Mouse (Mus musculus): Measurements from ENCODE around the gene Ciart. TPM values are rescaled to one million over a fixed set of nuclear protein-coding genes. Genes with fewer than 3 reads are reported as not detected.
"Not testable (repeated sequence)": the region's sequence is repeated elsewhere in the genome, so short reads cannot be mapped to it uniquely, and the experiment has no call there.

Ciart gene
- polyA plus RNA-seq, 1 experiment from 2014 or later, result 3.8 TPM

DNA sequence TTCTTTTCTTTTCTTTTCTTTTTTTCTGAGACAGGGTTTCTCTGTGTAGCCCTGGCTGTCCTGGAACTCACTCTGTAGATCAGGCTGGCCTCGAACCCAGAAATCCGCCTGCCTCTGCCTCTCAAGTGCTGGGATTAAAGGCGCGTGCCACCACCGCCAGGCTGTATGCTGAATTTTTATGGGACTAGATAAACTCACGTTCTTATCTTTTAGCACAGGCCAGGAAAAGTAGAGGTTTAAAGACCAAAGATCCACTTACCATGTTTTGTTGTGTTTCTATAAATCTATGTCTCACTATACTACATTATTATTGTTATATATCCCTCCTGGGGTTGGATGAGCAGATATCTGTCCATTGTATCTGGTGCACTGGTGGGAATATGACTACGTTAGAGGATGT lies 41.4 kb upstream of the Ciart start:
- H3K36me3 ChIP-seq (ENCODE audit: control insufficient read depth, insufficient read depth); ATAC-seq (replicated peaks; ENCODE audit: extremely low read depth, insufficient read depth, low FRiP score); H3K27me3 ChIP-seq (ENCODE audit: control insufficient read depth, insufficient read depth, low read length); H3K9ac ChIP-seq (ENCODE audit: low read length); H3K4me1 ChIP-seq (ENCODE audit: control insufficient read depth, insufficient read depth, low read length); H3K4me3 ChIP-seq (ENCODE audit: low read length); H3K9me3 ChIP-seq (replicated peaks; ENCODE audit: control insufficient read depth, low read length); H3K4me2 ChIP-seq (ENCODE audit: low read depth, low read length): not testable (repeated sequence)
- WGBS, result 86% methylated on average over 7 of the region's 7 CpGs
- peak overlapping the region; percentile 14; the same call in 1 of the 2 replicates for H3K27ac ChIP-seq (ENCODE audit: low read length)

DNA sequence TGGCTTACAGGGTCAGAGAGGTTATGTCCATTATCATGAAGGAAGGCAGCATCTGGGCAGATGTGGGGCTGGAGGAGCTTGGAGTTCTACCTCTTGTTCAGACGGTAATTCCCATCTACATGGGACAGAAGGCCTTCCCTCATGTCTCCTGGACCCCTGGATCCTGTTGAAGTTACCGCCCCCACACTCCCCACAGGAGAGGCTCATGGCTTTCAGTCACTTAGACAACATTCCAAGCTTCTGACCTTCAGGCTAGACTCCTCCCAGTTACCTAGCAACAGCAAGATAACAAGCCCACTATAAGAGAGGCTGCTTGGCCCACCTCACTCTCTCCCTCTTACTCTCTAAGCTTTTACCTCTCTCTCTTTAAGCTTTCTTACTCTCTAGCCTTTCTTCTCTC lies 38.5 kb upstream of the Ciart start:
- ATAC-seq (replicated peaks; ENCODE audit: extremely low read depth, insufficient read depth, low FRiP score); H3K4me1 ChIP-seq (ENCODE audit: control insufficient read depth, insufficient read depth, low read length); H3K9me3 ChIP-seq (replicated peaks; ENCODE audit: control insufficient read depth, low read length); H3K27me3 ChIP-seq (ENCODE audit: control insufficient read depth, insufficient read depth, low read length); H3K9ac ChIP-seq (ENCODE audit: low read length); H3K4me3 ChIP-seq (ENCODE audit: low read length); H3K4me2 ChIP-seq (ENCODE audit: low read depth, low read length); H3K27ac ChIP-seq (ENCODE audit: low read length); H3K36me3 ChIP-seq (ENCODE audit: control insufficient read depth, insufficient read depth): not testable (repeated sequence)
- 49% methylated on average over 2 of the region's 2 CpGs for WGBS

DNA sequence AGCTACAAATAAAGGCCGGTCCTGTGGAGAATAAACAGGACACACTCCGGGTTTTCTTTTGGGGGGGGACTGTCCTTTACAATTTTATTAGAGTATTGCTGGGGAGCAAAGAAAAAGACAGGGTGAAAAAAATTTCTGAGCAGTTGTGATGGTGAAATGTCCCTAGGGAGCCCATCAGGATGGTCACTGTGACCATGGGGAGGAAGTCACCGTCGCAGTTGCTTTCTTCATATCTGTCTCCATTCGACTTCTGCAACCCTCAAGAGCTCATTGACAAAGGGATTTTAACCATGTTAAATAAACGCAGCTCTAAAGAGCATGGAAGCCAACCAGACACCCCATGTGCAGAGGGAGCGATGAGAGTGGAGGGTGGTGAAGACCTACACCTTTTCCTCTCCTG lies 34.7 kb upstream of the Ciart start:
- Histone ChIP-seq H3K4me2 (ENCODE audit: low read depth, low read length) (no peak overlapping the region), H3K27ac (ENCODE audit: low read length) (no peak overlapping the region), H3K9me3 (replicated peaks; ENCODE audit: control insufficient read depth, low read length) (no peaks in the 10 kb centered on the region), H3K9ac (ENCODE audit: low read length) (no peak overlapping the region), H3K36me3 (ENCODE audit: control insufficient read depth, insufficient read depth) (no peaks in the 10 kb centered on the region), H3K4me1 (ENCODE audit: control insufficient read depth, insufficient read depth, low read length) (no peaks in the 10 kb centered on the region), H3K4me3 (ENCODE audit: low read length) (no peak overlapping the region), H3K27me3 (ENCODE audit: control insufficient read depth, insufficient read depth, low read length) (no peaks in the 10 kb centered on the region)
- no peak for ATAC-seq (replicated peaks; ENCODE audit: extremely low read depth, insufficient read depth, low FRiP score)
- WGBS, result 62% methylated on average over 7 of the region's 7 CpGs

DNA sequence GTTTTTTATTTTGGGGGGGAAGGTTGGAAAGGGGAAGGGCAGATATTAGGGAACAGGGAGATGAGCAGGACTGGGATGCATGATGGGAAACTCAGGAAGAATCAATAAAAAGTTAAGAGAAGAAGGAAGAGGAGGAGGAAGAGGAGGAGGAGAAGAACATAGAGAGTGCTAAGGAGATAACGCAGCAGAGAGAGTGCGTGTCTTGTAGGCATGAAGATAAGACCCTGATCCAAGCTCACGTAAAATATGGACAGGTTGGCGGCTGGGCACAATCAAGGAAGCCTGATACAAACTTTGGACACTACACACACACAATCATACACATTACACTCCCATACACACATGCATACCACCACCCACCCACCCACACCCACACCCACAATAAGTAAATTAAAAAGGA lies 32.7 kb upstream of the Ciart start:
- Histone ChIP-seq H3K4me1 (ENCODE audit: control insufficient read depth, insufficient read depth, low read length) (no peaks in the 10 kb centered on the region), H3K27ac (ENCODE audit: low read length) (no peak overlapping the region), H3K4me3 (ENCODE audit: low read length) (no peak overlapping the region), H3K9me3 (replicated peaks; ENCODE audit: control insufficient read depth, low read length) (no peaks in the 10 kb centered on the region), H3K27me3 (ENCODE audit: control insufficient read depth, insufficient read depth, low read length) (no peaks in the 10 kb centered on the region), H3K4me2 (ENCODE audit: low read depth, low read length) (no peak overlapping the region), H3K9ac (ENCODE audit: low read length) (no peak overlapping the region), H3K36me3 (ENCODE audit: control insufficient read depth, insufficient read depth) (no peaks in the 10 kb centered on the region)
- WGBS, result 61% methylated on average over 4 of the region's 4 CpGs
- no peak for ATAC-seq (replicated peaks; ENCODE audit: extremely low read depth, insufficient read depth, low FRiP score)

DNA sequence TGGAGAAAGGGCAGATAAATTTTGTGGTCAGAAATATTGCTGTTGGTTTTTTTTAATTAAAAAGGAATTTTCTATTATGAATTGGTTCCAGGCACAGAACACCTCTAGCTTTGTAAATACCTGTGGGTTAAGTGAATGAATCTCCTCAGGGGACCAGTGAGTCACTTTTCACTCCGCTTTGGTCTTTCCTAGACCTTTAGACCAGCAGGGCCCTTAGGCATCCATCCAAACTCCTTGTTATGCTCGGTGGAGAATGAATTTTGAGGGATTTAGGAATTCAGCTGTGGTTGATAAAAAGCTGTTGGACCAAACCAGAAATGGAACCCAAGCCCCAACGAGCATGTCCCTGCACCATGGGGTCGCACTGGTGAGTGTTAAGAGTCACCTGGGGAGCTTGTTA lies 25.6 kb upstream of the Ciart start:
- H3K4me3 ChIP-seq (ENCODE audit: low read length), result no peak overlapping the region
- H3K4me2 ChIP-seq (ENCODE audit: low read depth, low read length), result no peak overlapping the region
- ATAC-seq (replicated peaks; ENCODE audit: extremely low read depth, insufficient read depth, low FRiP score), result no peak
- H3K27me3 ChIP-seq (ENCODE audit: control insufficient read depth, insufficient read depth, low read length), result no peaks in the 10 kb centered on the region
- no peaks in the 10 kb centered on the region for H3K36me3 ChIP-seq (ENCODE audit: control insufficient read depth, insufficient read depth)
- WGBS, result 42% methylated on average over 4 of the region's 4 CpGs
- no peak overlapping the region for H3K27ac ChIP-seq (ENCODE audit: low read length)
- peaks cover 28% of the 10 kb centered on the region for H3K4me1 ChIP-seq (ENCODE audit: control insufficient read depth, insufficient read depth, low read length)
- H3K9me3 ChIP-seq (replicated peaks; ENCODE audit: control insufficient read depth, low read length), result no peaks in the 10 kb centered on the region
- no peak overlapping the region for H3K9ac ChIP-seq (ENCODE audit: low read length)

DNA sequence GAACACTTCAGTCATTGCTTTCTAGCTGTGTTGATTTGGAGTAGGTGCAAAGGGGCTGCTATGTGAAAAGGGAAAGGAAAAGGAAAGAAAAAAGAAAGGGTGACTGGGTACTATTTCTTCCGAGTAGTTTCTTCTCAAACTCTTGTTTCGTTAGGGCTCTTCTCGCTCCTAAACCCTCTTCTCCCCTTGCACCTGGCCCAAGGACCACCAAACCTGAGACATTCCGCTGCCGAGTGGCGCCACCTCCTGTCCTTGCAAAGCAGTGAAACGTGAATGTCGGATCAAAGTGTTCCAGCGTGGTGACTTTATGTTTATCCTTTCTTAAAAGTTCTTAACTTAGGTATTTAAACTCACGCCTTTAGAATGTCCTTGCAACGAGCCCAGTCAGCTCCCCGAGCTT lies 24.8 kb upstream of the Ciart start:
- Histone ChIP-seq H3K27ac (ENCODE audit: low read length) (no peak overlapping the region), H3K4me3 (ENCODE audit: low read length) (peak overlapping the region; percentile 58), H3K9me3 (replicated peaks; ENCODE audit: control insufficient read depth, low read length) (no peaks in the 10 kb centered on the region), H3K36me3 (ENCODE audit: control insufficient read depth, insufficient read depth) (no peaks in the 10 kb centered on the region), H3K9ac (ENCODE audit: low read length) (peak overlapping the region; percentile 23; the same call in 1 of the 2 replicates), H3K27me3 (ENCODE audit: control insufficient read depth, insufficient read depth, low read length) (no peaks in the 10 kb centered on the region), H3K4me2 (ENCODE audit: low read depth, low read length) (peak overlapping the region; percentile 80), H3K4me1 (ENCODE audit: control insufficient read depth, insufficient read depth, low read length) (peaks cover 35% of the 10 kb centered on the region)
- ATAC-seq (replicated peaks; ENCODE audit: extremely low read depth, insufficient read depth, low FRiP score), result no peak
- WGBS, result 0% methylated on average over 12 of the region's 12 CpGs

DNA sequence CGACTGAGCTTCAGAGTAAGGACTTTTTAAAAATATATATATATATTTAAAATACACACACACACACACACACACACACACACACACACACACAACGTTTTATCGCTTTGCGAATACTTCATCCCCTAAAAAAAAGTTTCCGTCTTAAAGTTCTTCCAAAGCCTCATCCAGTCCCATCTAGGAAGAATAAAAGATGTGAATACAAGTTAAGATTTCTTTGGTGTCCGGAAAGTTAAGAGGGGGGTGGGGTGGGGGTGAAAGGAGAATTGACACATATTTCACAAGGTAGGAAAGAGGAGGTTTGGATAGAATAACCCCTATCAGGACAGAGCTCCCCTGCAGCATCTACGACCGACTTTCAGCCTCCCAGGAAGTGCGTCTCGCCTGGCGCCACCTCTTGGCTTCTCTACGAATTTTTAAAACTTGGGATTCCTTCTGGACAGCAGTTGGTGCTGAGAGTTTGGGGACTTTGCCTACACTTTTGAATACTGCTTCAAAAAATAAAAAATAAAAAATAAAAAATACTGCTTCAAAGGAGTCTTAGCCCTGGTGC lies 24.0 kb upstream of the Ciart start:
- Histone ChIP-seq H3K36me3 (ENCODE audit: control insufficient read depth, insufficient read depth) (no peaks in the 10 kb centered on the region), H3K9ac (ENCODE audit: low read length) (peak overlapping the region; percentile 80), H3K27me3 (ENCODE audit: control insufficient read depth, insufficient read depth, low read length) (no peaks in the 10 kb centered on the region), H3K4me2 (ENCODE audit: low read depth, low read length) (peak overlapping the region; percentile 80), H3K4me1 (ENCODE audit: control insufficient read depth, insufficient read depth, low read length) (peaks cover 40% of the 10 kb centered on the region), H3K4me3 (ENCODE audit: low read length) (peak overlapping the region; percentile 58), H3K9me3 (replicated peaks; ENCODE audit: control insufficient read depth, low read length) (no peaks in the 10 kb centered on the region), H3K27ac (ENCODE audit: low read length) (peak overlapping the region; percentile 86; the same call in 1 of the 2 replicates)
- WGBS, result under 1% methylated on average over 12 of the region's 12 CpGs
- ATAC-seq (replicated peaks; ENCODE audit: extremely low read depth, insufficient read depth, low FRiP score), result no peak

DNA sequence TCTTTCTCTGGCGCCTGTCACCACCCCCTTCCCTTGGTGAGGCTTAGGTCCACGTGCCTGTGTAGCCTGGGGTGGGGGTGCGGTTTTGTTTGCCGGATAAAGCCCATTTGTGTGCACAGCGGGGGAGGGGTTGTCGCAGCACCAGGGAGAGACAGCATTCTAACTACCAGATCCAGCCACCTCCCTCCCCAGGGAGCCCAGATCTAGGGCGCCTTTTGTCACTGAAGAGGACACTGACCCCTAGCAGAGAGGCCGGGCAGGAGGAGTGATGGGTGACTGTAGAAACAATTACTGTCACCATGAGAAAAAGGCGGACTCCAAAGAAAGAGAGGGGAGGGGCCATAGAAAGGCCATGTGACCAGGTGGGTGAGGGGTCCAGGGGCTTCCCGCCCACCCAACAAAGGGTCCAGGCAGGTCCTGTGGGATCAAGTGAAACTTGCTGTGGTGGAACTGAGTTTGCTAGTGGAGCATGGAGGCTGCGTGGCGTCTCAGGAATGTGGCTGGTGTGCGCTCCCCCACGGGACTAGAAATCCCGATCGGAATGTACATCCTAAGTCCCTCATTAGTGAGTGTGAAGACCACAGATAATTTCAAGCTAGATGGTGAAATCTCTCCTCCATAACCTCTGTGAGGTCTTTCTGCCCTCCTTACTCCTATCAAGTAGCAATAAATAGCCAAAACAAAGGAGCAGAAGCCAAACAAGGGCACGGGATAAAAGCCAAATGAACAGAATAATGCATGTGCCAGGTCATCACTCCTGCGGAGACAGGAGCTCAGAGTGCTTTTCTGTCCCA lies 23.3 kb upstream of the Ciart start:
- Histone ChIP-seq H3K4me3 (ENCODE audit: low read length) (peak overlapping the region; percentile 58), H3K4me1 (ENCODE audit: control insufficient read depth, insufficient read depth, low read length) (peaks cover 40% of the 10 kb centered on the region), H3K9me3 (replicated peaks; ENCODE audit: control insufficient read depth, low read length) (no peaks in the 10 kb centered on the region), H3K27ac (ENCODE audit: low read length) (peak overlapping the region; percentile 86), H3K36me3 (ENCODE audit: control insufficient read depth, insufficient read depth) (no peaks in the 10 kb centered on the region), H3K9ac (ENCODE audit: low read length) (peak overlapping the region; percentile 80), H3K4me2 (ENCODE audit: low read depth, low read length) (peak overlapping the region; percentile 80), H3K27me3 (ENCODE audit: control insufficient read depth, insufficient read depth, low read length) (no peaks in the 10 kb centered on the region)
- peak; percentile 47 for ATAC-seq (replicated peaks; ENCODE audit: extremely low read depth, insufficient read depth, low FRiP score)
- WGBS, result under 1% methylated on average over 18 of the region's 18 CpGs

DNA sequence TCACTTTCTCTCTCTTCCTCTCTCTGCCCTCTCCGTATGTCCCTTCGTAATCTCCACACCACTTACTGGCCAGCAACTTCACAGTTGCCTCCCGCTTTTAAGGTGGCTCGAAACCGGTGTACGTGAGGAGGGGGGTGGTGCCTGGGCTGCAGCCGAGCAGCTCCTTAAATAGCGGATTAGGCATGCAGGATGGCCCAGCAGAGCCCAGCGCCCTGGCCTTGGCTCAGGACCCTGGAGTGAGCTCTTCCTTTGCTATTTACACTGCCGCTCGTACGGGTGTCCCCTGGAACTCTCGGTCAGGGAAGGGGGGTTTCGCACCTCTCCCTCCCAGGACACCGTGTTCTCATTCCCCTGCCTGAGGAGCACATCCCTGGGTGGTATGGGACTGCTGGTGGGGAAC lies 22.5 kb upstream of the Ciart start, which contains the start of gene Car14:
TSS of gene Car14 (minus strand) at position 124 of the 400 bp plus-strand sequence.
- H3K9me3 ChIP-seq (replicated peaks; ENCODE audit: control insufficient read depth, low read length), result no peaks in the 10 kb centered on the region
- peak; percentile 74 for ATAC-seq (replicated peaks; ENCODE audit: extremely low read depth, insufficient read depth, low FRiP score)
- no peaks in the 10 kb centered on the region for H3K27me3 ChIP-seq (ENCODE audit: control insufficient read depth, insufficient read depth, low read length)
- 3% methylated on average over 15 of the region's 15 CpGs for whole genome bisulfite sequencing
- H3K4me1 ChIP-seq (ENCODE audit: control insufficient read depth, insufficient read depth, low read length), result peaks cover 40% of the 10 kb centered on the region
- H3K4me3 ChIP-seq (ENCODE audit: low read length), result peak within 1 kb of the TSS; percentile 58
- H3K4me2 ChIP-seq (ENCODE audit: low read depth, low read length), result peak within 1 kb of the TSS; percentile 80
- H3K27ac ChIP-seq (ENCODE audit: low read length), result peak within 1 kb of the TSS; percentile 86
- H3K36me3 ChIP-seq (ENCODE audit: control insufficient read depth, insufficient read depth), result no peaks in the 10 kb centered on the region
- H3K9ac ChIP-seq (ENCODE audit: low read length), result peak within 1 kb of the TSS; percentile 80
